Mouse (Mus musculus) spleen, adult 12 weeks (tissue): ENCODE data around the gene Fat3.
A peak's percentile ranks its signal among the peaks of the same experiment; 100 is the strongest.

Experiments
- DNase-seq: peaks from one replicate; pipeline ENCODE4 v3.0.0; 2022; ENCODE audit warnings: low spot score

Gene Fat3

GRCm38 (mm10) chr9:16256577-16257207 is 244.4 kb downstream of the Fat3 start:
- no peak for DNase-seq

GRCm38 (mm10) chr9:16246741-16247140 is 254.3 kb downstream of the Fat3 start:
- DNase-seq, result no peak

GRCm38 (mm10) chr9:16231575-16231974 is 269.5 kb downstream of the Fat3 start:
- no peak for DNase-seq

- no peak for DNase-seq
Measured at GRCm38 (mm10) chr9:16228919-16229318, 272.2 kb downstream of the Fat3 start.

GRCm38 (mm10) chr9:16227398-16227797 is 273.7 kb downstream of the Fat3 start:
- DNase-seq, result no peak

- no peak for DNase-seq
Measured at GRCm38 (mm10) chr9:16226545-16226944, 274.5 kb downstream of the Fat3 start.

GRCm38 (mm10) chr9:16221885-16222284 is 279.2 kb downstream of the Fat3 start:
- DNase-seq, result no peak

GRCm38 (mm10) chr9:16216235-16216634 is 284.9 kb downstream of the Fat3 start:
- DNase-seq, result no peak

GRCm38 (mm10) chr9:16214731-16215681 is 286.1 kb downstream of the Fat3 start:
- peak; percentile 15 for DNase-seq

- DNase-seq, result no peak
Measured at GRCm38 (mm10) chr9:16213324-16213723, 287.8 kb downstream of the Fat3 start.

GRCm38 (mm10) chr9:16212628-16213027 is 288.5 kb downstream of the Fat3 start:
- no peak for DNase-seq

GRCm38 (mm10) chr9:16212163-16212562 is 288.9 kb downstream of the Fat3 start:
- DNase-seq, result no peak

- no peak for DNase-seq
Measured at GRCm38 (mm10) chr9:16211468-16211867, 289.6 kb downstream of the Fat3 start.

GRCm38 (mm10) chr9:16202296-16202695 is 298.8 kb downstream of the Fat3 start:
- DNase-seq, result no peak

GRCm38 (mm10) chr9:16200948-16201347 is 300.1 kb downstream of the Fat3 start:
- DNase-seq, result no peak

GRCm38 (mm10) chr9:16186461-16186860 is 314.6 kb downstream of the Fat3 start:
- DNase-seq, result no peak

- DNase-seq, result no peak
Measured at GRCm38 (mm10) chr9:16169238-16169637, 331.8 kb downstream of the Fat3 start.

GRCm38 (mm10) chr9:16168051-16168450 is 333.0 kb downstream of the Fat3 start:
- DNase-seq, result no peak

GRCm38 (mm10) chr9:16159366-16159765 is 341.7 kb downstream of the Fat3 start:
- DNase-seq, result no peak

GRCm38 (mm10) chr9:16153580-16153930 is 347.5 kb downstream of the Fat3 start:
- no peak for DNase-seq

GRCm38 (mm10) chr9:16152756-16153579 is 348.1 kb downstream of the Fat3 start:
- no peak for DNase-seq

GRCm38 (mm10) chr9:16150046-16150445 is 351.0 kb downstream of the Fat3 start:
- DNase-seq, result no peak
